Mouse (Mus musculus) left cerebral cortex, adult 11 months (tissue): ENCODE results near the gene Mfsd11.
"Not testable (repeated sequence)": the region's sequence is repeated elsewhere in the genome, so short reads cannot be mapped to it uniquely, and the experiment has no call there.

Experiments used
- DNase-seq: peaks from one replicate; pipeline ENCODE4 v3.0.0; 2022; ENCODE audit warnings: low spot score

Gene Mfsd11

GRCm38 (mm10) chr11:116847187-116848085, 4.8 kb upstream of the Mfsd11 start:
- no peak for DNase-seq

GRCm38 (mm10) chr11:116848086-116848876, 4.0 kb upstream of the Mfsd11 start:
- DNase-seq, result no peak

DNA sequence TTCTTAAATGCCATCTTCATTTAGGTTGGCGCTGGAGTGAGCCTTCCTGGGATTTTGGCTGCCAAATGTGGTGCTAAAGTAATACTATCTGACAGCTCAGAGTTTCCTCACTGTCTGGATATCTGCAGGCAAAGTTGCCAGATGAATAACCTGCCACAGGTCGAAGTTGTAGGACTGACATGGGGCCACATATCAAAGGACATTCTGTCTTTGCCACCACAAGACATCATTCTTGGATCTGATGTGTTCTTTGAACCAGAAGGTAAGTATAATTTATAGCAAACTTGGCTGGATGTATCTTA, 3.4 kb upstream of the Mfsd11 start:
- not testable (repeated sequence) for DNase-seq

DNA sequence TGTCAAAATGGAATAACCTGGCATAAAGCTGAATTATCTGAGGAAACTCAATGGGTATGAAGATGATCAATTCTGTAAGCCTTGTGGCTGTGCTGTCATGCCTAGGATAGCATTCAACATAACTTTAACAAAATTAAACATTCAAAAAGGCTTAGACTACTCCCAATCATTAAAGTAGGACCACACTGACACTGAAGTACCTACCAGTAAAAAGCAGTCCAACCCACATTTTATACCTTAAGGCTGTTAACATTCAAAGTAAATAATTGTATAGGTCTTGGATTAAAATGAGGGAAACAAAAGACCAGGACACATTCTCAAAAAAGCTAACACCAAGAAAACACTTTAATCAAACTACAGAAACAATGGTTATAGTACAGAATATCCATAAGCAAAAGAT, 2.7 kb upstream of the Mfsd11 start:
- no peak for DNase-seq

DNA sequence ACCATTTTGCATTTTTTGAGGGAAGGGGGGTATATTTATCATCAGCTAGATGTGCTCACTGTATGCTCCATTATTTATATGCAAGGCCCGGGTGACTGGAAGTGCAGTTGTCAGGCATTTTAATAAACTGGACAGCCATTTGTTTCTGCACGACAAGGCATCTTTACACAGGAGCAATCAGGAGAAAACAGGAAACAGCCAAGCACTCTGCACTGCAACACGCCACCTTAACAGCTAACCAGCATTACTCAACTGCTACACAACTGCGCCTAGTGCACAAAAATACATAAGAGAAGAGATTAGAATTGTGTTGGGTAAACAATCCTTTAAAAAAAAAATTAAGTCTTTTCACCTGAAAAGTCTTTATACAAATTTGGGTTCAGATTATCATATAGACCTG, 2.2 kb upstream of the Mfsd11 start:
- DNase-seq, result no peak

GRCm38 (mm10) chr11:116850833-116851477, 1.3 kb upstream of the Mfsd11 start:
- no peak for DNase-seq

GRCm38 (mm10) chr11:116851576-116852290, 507 bp upstream of the Mfsd11 start:
- DNase-seq, result no peak

GRCm38 (mm10) chr11:116852891-116853511, 761 bp downstream of the Mfsd11 start, which contains the start of gene Srsf2:
Srsf2 (minus strand) TSS chr11:116853094.
- DNase-seq, result peak; percentile 97

GRCm38 (mm10) chr11:116853512-116853928, 1.3 kb downstream of the Mfsd11 start:
- DNase-seq, result peak; percentile 96

- DNase-seq, result no peak
These were observed 2.0 kb downstream of the Mfsd11 start for GRCm38 (mm10) chr11:116854279-116854678.

DNA sequence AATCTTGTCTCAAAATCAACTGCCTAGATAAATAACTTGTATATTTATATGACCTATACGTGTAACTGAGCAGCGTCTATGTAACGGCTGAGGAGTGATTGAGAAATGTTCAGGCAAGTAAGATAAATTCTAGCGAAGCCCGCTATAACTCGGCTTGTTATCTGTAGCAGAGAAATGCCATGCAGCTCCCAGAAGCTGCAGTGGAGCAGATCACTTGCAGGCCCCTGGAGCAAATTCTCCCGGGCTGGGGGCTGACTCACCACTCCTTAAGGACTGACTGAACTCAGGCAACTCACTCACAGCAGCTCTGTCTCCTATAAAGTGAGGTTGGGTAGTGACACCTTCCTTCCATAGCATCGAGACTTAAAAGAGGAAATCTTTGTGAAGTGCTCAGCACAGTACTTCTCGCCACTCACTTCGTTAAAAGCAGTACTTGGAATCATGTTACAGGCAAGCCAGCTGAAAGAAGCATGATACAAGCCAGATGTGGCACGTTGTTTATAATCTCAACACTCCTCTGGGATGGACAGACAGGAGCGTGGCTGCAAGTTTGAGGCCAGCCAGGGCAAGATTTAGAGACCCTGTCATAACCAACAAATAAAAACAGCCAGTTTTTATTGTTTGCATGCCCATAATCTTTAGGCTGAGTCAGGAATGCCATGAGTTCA, 5.1 kb downstream of the Mfsd11 start:
- no peak for DNase-seq

GRCm38 (mm10) chr11:116864444-116864843, 12.2 kb downstream of the Mfsd11 start:
- no peak for DNase-seq

DNA sequence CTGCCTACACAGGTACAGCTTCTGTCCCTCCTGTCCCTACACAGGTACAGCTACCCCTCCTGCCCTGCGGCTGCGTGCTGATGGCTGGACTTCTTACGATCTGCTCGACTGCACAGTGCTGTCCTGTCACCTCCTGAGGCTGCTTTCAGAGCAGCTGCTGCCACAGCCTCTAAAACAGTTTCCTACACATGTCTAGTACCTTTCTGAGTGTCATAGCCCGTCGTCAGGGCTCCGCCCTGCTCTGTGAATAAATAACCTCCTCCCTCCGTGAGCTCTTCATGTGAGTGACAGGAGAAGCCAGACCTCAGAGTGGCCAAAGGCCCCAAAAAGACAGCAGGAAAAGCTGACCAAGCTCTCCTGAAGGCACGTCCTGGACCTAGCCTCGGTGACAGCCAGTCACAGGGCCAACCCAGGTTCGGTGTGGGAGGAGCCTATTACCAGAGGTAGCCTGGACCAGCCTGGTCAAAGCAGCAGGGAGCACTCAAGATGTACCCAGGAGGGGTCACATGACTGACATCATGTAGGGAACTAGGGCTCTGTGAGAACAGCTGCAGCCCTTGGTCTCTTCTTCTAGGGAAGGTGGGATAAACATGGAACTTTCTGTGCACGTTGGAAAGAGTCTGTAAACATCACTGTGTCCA, 13.8 kb downstream of the Mfsd11 start:
- no peak for DNase-seq

DNA sequence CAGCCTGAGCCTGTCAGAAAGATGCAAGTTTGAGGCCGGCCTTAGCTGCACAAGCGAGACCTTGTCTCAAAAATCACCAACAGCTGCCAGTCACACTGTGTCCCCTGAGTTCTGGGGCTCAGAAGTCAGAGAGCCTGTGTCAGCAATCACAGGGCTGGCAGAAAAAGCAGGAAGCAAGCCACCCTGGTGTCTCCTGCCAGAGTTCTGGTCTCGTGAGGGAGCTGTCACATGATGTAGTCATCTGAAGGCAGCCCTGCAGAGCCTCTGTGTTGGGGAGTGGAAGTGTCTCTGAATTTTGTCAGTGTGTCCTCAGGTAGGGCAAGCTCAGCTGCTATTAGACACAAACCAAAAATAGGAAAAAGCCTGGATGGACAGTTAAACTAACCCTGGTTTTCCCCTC, 15.9 kb downstream of the Mfsd11 start:
- DNase-seq, result no peak

GRCm38 (mm10) chr11:116869223-116869622, 17.0 kb downstream of the Mfsd11 start:
- no peak for DNase-seq

GRCm38 (mm10) chr11:116869641-116870040, 17.4 kb downstream of the Mfsd11 start:
- no peak for DNase-seq

- no peak for DNase-seq
These were observed 19.3 kb downstream of the Mfsd11 start for GRCm38 (mm10) chr11:116871538-116871937.

GRCm38 (mm10) chr11:116873987-116874386, 21.7 kb downstream of the Mfsd11 start:
- no peak for DNase-seq

- no peak for DNase-seq
These were observed 26.2 kb downstream of the Mfsd11 start for GRCm38 (mm10) chr11:116878454-116878853.

GRCm38 (mm10) chr11:116880839-116881238, 28.6 kb downstream of the Mfsd11 start:
- no peak for DNase-seq
